Mouse (Mus musculus): ENCODE data around the gene Anapc4. TPM values are rescaled to one million over a fixed set of nuclear protein-coding genes. Genes with fewer than 3 reads are reported as not detected.
A peak's percentile ranks its signal among the peaks of the same experiment; 100 is the strongest.

Gene Anapc4
- polyA plus RNA-seq, 1 experiment from 2014 or later, result 125 TPM

GRCm38 (mm10) chr5:52904671-52905070 lies 70.9 kb downstream of the Anapc4 start:
- no peaks in the 10 kb centered on the region for H3K27me3 ChIP-seq
- H3K4me2 ChIP-seq, result no peak overlapping the region
- peaks cover 5% of the 10 kb centered on the region for H3K4me1 ChIP-seq (replicated peaks)
- no peaks in the 10 kb centered on the region for H3K36me3 ChIP-seq
- ATAC-seq (ENCODE audit: insufficient number of reproducible peaks, insufficient read depth, low FRiP score, low TSS enrichment, low read depth), result no peak
- H3K4me3 ChIP-seq (replicated peaks), result no peak overlapping the region
- H3K9me3 ChIP-seq, result no peaks in the 10 kb centered on the region
- no peak overlapping the region for H3K9ac ChIP-seq (replicated peaks)
- WGBS, result 19% methylated on average over 6 of the region's 6 CpGs
- peak overlapping the region; percentile 26; the same call in 1 of the 2 replicates for H3K27ac ChIP-seq

GRCm38 (mm10) chr5:52908246-52908645 lies 74.4 kb downstream of the Anapc4 start:
- Histone ChIP-seq H3K4me3 (replicated peaks) (no peak overlapping the region), H3K27me3 (no peaks in the 10 kb centered on the region), H3K9me3 (no peaks in the 10 kb centered on the region), H3K4me2 (no peak overlapping the region), H3K27ac (no peak overlapping the region), H3K36me3 (no peaks in the 10 kb centered on the region), H3K4me1 (replicated peaks) (peaks cover 5% of the 10 kb centered on the region), H3K9ac (replicated peaks) (no peak overlapping the region)
- no peak for ATAC-seq (ENCODE audit: insufficient number of reproducible peaks, insufficient read depth, low FRiP score, low TSS enrichment, low read depth)
- 84% methylated on average over 3 of the region's 3 CpGs for WGBS

DNA sequence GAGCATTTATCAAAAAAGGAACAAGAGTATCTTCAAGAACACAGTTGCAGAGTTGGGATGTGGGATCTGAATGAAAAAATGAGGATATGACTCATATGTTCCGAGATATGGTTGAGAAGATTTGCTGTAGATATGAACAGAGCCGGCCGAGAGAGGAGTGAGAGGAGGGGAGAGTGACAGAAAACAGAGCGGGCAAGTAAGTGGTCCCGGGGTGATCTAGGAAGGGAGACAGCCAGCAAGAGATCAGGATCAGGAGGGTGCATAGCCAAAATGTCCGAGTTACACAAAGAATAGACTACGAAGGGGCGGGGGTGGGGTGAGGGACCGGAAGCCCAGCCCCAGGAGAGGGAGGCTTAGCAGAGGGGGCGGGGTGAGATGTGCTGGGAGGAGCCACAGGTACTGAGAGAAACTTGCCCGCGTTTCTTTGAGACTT lies 76.4 kb downstream of the Anapc4 start:
- 53% methylated on average over 12 of the region's 12 CpGs for whole genome bisulfite sequencing

DNA sequence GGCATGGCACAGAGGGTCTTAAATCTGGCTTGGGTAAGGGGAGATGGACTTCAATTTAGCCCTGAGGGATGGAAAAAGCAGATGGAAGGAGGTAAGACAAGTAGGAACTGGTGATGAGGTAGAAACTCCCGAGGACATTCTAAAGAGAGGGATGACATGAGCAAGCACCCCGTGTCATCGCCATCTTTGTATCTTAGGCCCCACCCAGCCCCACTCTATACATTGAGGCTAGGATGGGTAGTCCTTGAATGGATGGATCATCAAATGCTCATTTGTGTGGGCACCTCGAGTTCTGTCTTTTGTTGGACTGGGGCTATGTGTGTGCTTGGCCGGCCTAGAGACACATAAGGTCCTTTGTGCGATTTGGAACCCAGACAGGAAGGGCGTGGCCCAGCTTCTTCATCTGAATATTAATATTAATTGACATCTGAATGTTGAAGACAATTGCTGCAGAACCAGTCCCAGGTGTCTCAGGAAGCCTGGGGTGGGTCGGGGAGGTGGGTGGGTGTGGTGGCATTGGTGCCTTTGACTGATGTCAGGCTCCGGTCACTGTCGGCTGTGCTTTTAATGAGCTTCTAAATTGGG lies 77.6 kb downstream of the Anapc4 start:
- H3K27me3 ChIP-seq, result no peaks in the 10 kb centered on the region
- no peaks in the 10 kb centered on the region for H3K9me3 ChIP-seq
- no peak for ATAC-seq (ENCODE audit: insufficient number of reproducible peaks, insufficient read depth, low FRiP score, low TSS enrichment, low read depth)
- no peaks in the 10 kb centered on the region for H3K4me1 ChIP-seq (replicated peaks)
- H3K36me3 ChIP-seq, result no peaks in the 10 kb centered on the region
- no peak overlapping the region for H3K4me3 ChIP-seq (replicated peaks)
- H3K27ac ChIP-seq, result no peak overlapping the region
- H3K9ac ChIP-seq (replicated peaks), result no peak overlapping the region
- 86% methylated on average over 10 of the region's 10 CpGs for WGBS
- no peak overlapping the region for H3K4me2 ChIP-seq

More for the DNA sequence above, 76.4 kb downstream of the Anapc4 start:
- Histone ChIP-seq H3K4me3 (replicated peaks) (no peak overlapping the region), H3K27ac (no peak overlapping the region), H3K9me3 (no peaks in the 10 kb centered on the region), H3K4me2 (peak overlapping the region; percentile 32), H3K36me3 (no peaks in the 10 kb centered on the region), H3K4me1 (replicated peaks) (no peaks in the 10 kb centered on the region; the same call in 1 of the 2 replicates), H3K27me3 (no peaks in the 10 kb centered on the region), H3K9ac (replicated peaks) (no peak overlapping the region)
- ATAC-seq (ENCODE audit: insufficient number of reproducible peaks, insufficient read depth, low FRiP score, low TSS enrichment, low read depth), result no peak

DNA sequence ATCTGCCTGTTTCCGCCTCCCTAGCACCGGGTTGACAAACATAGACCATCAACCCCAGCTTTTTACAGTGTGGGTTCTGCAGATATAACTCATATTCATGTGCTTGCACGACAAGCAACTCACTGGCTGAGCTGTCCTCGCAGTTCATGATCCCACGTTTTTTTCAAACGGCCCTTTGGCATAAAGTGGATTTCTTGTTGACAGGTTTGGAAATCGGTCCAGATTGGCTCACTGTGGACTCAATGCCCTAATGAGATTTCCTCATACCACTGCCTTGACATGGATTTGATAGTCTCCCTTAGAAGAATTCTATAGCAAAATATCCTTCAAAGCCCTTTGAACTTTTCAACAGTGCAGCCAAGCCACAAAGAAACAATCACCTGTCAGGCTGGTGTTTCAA lies 79.9 kb downstream of the Anapc4 start:
- 85% methylated on average over 7 of the region's 7 CpGs for WGBS
- H3K9me3 ChIP-seq, result 0 out of 2 replicates have a peak, but pooled peaks cover under 1% of the 10 kb centered on the region
- no peak overlapping the region for H3K9ac ChIP-seq (replicated peaks)
- H3K4me2 ChIP-seq, result no peak overlapping the region
- H3K4me1 ChIP-seq (replicated peaks), result no peaks in the 10 kb centered on the region
- ATAC-seq (ENCODE audit: insufficient number of reproducible peaks, insufficient read depth, low FRiP score, low TSS enrichment, low read depth), result no peak
- H3K4me3 ChIP-seq (replicated peaks), result no peak overlapping the region
- no peaks in the 10 kb centered on the region for H3K27me3 ChIP-seq
- H3K27ac ChIP-seq, result no peak overlapping the region
- no peaks in the 10 kb centered on the region for H3K36me3 ChIP-seq

- ATAC-seq (ENCODE audit: insufficient number of reproducible peaks, insufficient read depth, low FRiP score, low TSS enrichment, low read depth), result no peak
- Histone ChIP-seq H3K27ac (no peak overlapping the region), H3K27me3 (no peaks in the 10 kb centered on the region), H3K9ac (replicated peaks) (no peak overlapping the region), H3K4me2 (no peak overlapping the region), H3K36me3 (no peaks in the 10 kb centered on the region), H3K4me3 (replicated peaks) (no peak overlapping the region), H3K4me1 (replicated peaks) (no peaks in the 10 kb centered on the region), H3K9me3 (0 out of 2 replicates have a peak, but pooled peaks cover 2% of the 10 kb centered on the region)
- 87% methylated on average over 6 of the region's 6 CpGs for WGBS
Measured at GRCm38 (mm10) chr5:52916186-52916585, 82.4 kb downstream of the Anapc4 start.

Other genes with a start within 250 kb of the Anapc4 start
- gene Sepsecs, start 164.3 kb upstream of the Anapc4 start, polyA plus RNA-seq (2016; fragmentation: Nextera tagmentation; extraction: Ambion mirVana), result 7.9 and 8.5 TPM in 2 replicates
- 22.3 and 22.7 TPM in 2 replicates for gene Pi4k2b, start 92.4 kb upstream of the Anapc4 start, polyA plus RNA-seq (2016; fragmentation: Nextera tagmentation; extraction: Ambion mirVana)
- gene Zcchc4, start 58.6 kb upstream of the Anapc4 start, polyA plus RNA-seq (2016; fragmentation: Nextera tagmentation; extraction: Ambion mirVana), result 23.0 and 25.6 TPM in 2 replicates
- gene Slc34a2, start 204.1 kb downstream of the Anapc4 start, polyA plus RNA-seq (2016; fragmentation: Nextera tagmentation; extraction: Ambion mirVana), result not detected in 2 replicates